Mouse (Mus musculus) erythroblast, adult 5-6 weeks (primary cell): ENCODE measurements around the gene Acacb. TPM values are rescaled to one million over a fixed set of nuclear protein-coding genes. Genes with fewer than 3 reads are reported as not detected.

Experiments used
- ATAC-seq: replicated peaks from 2 replicates; pipeline ENCODE4 v1.8.0; 2016; ENCODE audit warnings: moderate number of reproducible peaks, mild to moderate bottlenecking, moderate TSS enrichment, inconsistent platforms; ENCODE audit not compliant: poor library complexity, low FRiP score, severe bottlenecking
- total RNA-seq, 2 experiments: library from RNA; stranded (forward) in 1 of 2; stranded (reverse) in 1 of 2; fragments of 150-400 nt in 1 of 2; fragments of 200-764, 138-1000 nt in 1 of 2; gene quantifications; 2 replicates each; pipeline versions ENCODE4 v1.2.3 to v1.2.4; 2015 to 2017; ENCODE audit warnings: low replicate concordance in 2 of 2

Acacb gene
- total RNA-seq (2015; ENCODE audit: low replicate concordance): 0.21 TPM in 1 of 2 replicates, not detected in the other
- 0.14 TPM in 1 of 2 replicates, not detected in the other for total RNA-seq (2017; ENCODE audit: low replicate concordance)

DNA sequence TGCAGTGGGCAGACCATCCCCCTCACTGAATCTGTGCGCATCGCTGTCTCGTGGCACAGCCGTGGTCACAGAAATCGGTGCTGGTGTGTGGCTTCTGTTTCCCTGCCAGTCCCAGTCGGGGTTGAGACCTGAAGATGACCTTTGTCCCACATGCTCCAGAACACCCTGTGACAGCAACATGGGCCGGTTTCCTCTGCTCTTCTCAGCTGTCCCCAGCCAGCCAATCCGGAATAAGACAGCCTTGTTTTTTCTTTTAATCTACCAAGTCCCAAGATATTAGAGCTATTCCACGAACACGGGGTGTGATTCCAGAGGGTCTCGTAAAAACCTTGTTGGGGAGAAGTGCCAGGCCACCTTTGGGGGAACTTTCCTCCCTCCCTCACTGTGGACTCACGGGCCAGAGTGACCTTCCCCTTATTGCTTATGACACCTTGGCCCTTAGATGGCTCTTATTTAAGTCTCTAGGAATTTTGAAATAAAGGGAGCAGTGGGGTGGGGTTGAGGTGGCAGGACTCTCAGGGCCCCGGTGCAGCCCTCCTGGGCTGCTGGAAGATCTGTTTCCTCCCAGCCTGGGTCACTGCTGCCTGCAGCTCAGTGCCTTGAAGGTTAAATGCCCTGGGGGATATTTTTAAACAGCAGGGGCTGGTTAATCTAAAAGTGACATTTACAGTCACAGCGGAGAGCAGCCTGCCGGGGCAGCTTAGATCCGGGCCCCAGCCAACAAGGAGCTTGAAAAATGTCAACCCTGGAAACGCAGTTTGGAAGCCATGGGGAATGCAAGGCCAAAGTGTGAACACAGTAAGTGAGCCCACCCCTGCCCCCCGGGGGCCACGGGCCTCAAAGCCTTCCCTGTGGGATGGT lies at the start of gene Acacb:
Gene Acacb (plus strand): TSS at position 508 of the 861 bp plus-strand sequence.
- no peak for ATAC-seq

DNA sequence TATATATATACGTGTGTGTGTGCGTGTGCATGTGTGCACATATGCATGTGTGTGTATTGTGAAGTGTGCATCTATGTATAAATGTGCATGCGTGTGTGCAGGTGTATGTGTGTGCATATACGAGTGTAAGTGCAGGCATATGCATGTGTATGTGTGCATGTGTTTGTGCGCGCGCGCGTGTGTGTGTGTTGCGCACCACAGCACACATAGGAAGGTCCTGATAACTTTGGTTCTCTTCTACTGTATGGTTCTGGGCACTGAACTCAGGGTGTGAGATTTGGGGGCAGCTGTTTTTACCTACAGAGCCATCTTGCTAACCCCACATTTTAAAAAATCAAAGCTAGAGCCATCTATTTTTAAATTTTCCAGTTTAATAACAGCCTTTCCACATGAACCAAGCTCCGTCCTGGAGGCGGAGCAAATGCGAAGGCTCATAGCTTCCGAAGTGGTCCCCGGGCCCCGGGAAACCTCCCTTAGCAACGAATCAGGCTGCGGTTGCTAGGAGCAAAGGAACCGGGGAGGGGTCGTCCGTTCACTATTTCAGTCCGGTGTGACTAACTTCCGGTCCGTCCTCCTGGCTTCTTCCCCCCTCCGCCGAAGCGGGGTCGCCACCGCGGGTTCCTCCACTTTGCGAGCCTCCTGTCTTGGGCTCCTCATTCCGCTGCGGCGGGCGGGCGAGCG lies 46.5 kb upstream of the Acacb start:
- ATAC-seq: no peak

DNA sequence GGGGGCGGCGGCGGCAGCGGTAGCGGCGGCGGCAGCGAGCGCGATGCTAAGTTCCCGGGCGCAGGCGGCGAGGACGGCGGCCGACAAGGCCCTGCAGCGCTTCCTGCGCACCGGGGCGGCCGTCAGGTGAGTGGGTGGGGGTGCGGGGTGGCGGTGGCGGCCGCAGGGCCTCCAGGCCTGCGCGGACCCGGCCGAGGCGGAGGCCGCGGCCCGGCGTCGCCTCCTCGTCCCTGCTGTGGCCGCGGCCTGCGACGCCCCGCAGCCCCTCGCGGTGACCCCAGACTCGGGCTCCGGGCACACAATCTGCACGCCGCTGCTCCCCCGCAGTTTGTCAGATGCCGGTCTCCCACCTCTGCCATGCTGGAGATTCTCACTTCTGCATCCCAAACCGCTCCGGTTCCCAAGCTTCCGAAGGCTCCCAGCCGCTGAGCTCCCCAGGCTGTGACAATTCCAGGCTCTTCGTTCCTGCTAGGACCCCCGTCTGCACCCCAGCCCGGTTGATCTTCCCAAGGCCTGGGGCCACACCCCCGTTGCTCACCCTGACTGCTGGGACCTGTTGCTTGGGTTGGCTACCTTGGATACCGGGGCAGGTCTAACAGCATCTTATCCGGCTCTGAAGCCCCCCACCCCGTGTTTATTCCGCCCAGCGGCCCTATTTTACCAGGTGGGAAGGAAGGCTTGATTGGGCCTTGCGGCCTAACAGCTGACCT lies 45.8 kb upstream of the Acacb start:
- no peak for ATAC-seq

DNA sequence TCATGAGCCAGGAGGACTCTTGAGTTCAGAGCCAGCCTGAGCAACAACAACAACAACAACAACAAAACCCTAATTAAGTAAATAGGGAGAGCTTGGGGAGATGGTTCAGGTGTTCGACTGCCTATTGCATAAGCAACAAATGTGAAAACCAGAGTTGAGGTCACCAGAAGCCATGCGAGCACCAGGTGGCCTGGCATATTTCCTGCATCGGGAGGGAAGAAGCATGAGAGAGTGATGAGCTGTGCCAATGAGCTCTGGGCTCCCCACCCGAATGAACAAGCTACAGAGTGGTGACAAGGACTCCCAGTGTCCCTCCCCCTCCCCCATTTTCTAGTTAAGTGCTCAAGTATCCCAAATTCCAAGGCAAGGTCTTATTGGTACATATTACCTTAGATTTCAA lies 44.5 kb upstream of the Acacb start:
- no peak for ATAC-seq

DNA sequence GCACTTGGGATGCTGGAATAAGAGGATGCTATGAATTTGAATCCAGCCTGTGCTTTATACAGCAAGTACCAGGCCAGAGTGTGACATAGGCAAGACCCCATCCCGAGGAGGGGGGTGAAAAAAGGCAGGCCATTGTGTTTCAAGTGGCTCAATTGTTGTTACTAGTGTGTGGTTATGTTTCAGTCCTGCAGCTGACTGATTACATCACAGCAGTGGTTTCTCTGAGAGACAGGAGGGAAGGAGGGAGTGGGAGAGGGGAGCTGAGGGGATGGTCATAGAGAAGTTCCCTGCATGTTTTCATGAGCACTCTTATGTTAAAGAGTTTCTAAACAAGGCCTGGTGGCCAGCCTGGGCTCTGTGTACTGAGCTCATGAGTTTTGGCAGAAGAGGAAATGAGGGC lies 43.5 kb upstream of the Acacb start:
- ATAC-seq: no peak

DNA sequence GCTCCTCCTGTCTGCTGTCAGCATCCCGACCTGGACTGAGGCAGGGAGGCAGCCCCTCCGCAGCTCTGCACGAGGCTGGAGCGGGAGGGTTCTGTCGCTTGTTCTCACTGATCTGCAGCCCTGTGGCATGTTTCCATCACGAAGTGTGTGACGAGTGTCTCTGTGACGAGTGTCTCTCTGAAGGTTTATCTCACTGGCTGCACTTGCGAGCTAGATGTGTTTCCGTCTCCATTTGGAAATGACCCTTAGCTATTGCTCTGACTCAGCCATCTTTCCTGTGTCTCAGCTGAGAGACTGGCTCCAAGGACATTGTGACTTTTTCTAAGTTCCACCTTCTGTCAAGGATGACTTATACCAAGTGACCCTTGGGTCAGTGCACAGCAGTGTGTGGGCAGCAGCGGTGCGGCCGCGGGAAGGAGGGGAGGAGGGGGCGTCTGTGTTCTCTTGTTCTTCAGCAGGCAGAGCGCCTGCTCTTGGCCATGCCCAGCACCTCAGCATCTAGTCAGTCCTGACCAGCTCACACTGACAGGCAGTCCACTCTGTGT lies 39.9 kb upstream of the Acacb start:
- ATAC-seq: no peak

DNA sequence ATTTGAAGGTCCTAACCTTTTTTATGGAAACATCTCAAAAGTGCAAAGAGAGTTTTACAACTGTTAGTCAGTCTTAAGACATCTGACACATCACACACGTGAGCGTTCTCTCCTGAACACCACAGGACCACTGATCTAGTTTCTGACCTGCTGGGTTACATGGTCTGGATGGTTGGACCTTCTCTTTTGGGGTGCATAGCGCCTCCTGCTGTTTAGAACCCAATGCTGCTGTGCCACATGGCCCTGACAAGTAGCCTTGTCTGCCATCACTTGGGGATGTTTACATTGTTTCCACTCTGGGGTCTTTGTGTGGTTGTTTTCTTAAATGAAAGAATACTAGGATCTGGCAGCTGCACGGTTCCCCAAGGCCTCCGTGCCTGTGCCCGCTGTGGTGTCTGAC lies 33.0 kb upstream of the Acacb start:
- no peak for ATAC-seq

DNA sequence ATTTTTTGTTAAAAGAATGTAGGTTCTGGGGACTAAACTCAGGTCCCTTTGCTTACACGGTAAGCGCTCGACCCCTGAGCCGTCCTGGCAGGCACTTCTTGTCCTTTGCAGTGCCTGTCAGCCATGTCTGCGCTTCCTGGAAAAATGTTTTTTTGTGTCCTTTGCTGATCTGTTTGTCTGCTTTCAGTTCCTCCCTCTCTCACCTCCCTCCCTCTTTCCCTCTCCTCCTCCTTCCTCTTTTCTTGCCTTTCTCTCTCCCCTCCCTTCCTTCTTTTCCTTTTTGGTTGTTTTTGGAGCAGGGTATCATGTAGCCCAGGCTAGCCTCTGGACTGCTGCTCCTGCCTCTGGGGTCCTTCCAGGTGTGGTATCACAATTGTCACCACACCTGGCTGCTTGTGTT lies 31.3 kb upstream of the Acacb start:
- ATAC-seq: no peak

DNA sequence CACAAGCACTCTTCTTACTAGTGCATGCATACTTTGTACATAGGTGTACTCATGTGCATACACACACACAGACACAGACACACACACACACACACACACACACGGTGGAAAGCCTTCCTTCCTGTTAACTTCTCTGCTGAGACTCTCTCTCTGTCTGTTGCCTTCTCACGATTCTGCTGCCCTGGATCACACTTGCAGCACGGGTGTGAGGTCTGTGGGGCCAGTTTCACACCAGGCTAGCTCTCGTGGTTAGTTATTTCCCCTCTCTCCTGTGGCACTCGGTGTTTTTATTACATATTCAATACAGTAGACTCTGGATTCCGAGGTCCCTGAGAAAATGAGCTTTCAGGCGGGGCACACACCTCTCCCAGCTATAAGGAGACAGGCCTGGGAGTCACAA lies 29.7 kb upstream of the Acacb start:
- no peak for ATAC-seq

DNA sequence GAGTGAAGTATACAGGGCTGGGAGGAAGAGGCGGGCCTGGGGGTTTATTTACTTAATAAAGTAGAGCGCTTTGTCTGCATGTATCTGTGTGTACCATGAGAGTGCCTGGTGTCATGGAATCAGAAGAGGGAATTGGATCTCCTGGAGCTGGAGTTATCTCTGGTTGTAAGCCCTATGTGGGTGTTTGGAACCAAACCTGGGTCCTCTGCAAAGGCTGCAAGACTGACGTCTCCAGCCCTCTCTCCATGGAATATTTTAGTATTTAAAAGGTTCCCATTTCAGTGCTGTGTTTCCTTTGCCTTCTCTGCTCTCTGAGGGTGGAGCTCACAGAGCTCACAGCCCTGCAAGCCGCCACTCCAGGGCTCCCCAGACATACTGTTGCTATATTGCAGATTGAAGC lies 26.5 kb upstream of the Acacb start:
- no peak for ATAC-seq

DNA sequence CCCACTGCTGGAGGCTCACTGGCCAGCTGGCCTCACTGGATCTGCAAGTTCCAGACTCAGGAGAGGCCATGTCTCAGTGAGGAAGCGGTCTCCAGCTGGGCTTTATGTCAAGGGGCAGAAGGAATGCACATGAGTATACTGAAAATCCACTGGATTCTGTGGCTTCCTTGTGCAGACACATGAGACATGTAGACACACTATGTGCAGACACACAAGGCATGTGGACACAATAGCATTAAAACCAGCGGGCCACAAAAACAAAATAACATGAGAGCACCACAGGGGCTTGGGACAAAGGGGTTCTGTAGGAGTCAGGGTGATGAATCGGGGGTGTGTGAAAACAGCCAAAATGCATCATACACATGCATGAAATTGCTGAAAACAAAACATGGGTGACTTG lies 20.3 kb upstream of the Acacb start:
- no peak for ATAC-seq

DNA sequence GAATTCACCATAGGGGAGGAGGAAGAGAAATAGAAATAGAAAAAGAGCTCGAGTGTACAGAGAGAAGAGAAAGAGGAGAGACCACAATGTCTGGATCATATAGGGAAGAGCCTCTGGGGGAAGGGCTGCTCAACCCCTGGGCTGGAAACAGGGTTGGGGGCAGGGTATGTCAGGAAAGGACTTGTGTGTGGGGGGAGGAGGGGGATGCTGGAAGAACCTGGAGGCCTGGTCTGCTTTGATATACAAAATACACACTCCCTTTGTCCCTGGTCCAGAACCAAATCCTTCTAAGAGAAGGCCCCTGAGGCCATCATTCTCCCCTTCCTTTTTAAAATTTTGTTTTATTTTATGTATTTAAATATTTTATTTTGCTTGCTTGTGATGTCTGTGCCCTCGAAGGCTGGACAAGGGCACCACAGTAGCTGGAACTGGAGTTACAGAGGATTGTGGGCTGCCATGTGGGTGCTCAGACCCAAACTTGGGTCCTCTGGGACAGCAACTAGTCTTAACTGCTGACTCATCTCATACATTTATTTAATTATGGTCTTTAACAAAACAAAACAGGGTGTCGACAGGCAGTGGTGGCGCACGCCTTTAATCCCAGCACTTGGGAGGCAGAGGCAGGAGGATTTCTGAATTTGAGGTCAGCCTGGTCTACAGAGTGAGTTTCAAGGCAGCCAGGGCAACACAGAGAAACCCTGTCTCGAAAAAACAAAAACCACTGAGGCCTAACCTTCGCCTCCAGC lies 19.7 kb upstream of the Acacb start:
- no peak for ATAC-seq

DNA sequence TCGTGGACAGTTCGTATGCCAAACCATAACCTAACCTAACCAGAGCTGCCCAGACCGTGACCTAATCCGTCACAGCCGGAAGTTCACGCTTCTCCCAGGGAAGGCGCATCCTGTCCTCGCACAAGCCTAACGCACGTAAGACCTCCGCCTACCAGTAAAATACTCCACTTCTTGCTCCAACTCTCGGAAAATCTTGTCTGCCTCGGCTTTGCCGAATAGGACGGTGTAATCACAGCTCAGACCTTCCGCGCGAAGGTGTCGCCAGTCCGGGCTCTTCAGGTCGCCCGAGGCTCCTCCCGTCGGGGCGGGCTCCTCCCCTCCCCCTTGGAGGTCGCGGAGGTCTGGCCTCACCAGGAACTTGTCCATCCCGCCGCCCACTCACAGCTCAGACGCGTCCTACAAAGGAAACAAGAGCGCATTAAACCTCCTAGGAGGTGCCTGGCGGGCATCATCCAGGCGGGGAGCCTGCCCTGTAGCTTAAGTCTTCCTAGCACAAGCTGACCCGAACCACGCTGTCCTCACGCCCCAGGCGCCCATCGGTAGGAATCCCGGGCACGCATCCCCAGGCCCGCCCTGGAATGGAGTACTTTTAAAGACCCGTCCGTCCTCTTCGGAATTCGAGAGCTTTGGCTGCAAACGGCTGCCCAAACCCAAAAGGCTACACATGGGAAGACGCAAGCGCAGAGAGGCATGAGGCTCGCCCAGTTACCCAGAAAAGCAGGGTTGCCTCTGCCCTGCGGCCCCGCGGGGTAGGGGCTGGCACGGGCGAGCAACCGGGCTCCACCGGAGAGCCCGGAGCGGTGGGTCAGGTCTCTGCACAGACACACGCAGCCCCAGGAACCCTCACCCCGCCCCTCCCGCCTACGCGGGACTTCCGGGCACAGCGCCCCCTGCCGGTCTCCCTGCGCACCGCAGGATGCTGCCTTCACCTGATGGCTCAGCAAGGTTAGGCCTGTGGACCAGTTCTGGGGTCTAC lies 18.7 kb upstream of the Acacb start, which contains the start of gene Alkbh2:
Gene Alkbh2 (minus strand): TSS at position 845 of the 976 bp plus-strand sequence.
- ATAC-seq: peak; percentile 52

DNA sequence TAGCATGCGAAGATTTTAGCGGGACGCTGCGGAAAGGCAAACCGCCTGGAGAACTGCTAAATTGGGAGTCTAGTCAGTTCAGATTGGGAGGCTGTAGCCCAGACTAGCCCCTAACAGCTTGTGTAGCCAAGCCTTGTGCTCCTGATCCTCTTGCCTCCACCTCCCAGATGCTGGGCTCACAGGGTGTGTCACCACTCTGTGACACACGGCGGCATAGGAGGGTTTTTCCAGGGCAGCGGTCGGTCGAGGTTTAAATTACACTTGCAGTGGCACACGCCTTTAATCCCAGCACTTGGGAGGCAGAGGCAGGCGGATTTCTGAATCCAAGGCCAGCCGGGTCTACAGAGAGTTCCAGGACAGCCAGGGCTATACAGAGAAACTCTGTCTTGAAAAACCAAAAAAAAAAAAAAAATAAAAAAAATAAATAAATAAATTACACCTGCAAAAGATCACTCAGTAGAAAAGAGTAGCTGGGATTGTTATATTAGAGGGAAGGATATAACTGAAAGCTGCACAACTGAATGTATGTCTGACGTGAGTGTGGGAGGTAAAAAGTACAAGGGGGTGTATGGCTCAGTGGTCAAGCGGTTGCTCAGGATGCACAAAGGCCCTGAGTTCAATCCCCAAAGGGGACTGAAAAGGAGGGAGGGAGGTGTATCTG lies 16.7 kb upstream of the Acacb start:
- ATAC-seq: no peak

DNA sequence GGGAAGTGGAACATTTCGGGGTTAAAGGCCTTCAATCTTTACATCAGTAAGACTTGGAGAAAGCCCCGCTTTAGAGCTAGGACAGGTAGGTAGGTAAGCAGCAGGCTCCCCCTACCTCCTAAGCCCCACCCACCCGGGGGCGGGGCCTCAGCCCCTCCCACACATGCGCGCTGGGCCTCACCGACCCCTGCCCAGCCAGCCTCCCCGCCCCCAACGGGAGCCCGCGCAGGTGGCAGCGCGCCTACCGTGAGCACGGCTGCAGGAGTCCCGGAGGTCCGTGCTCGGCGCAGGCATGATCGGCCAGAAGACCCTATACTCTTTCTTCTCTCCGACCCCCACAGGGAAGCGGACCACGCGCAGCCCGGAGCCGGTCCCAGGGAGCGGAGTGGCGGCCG lies 16.1 kb upstream of the Acacb start, which contains the start of gene Ung:
Gene Ung (plus strand): TSS at position 176 of the 395 bp plus-strand sequence.
- no peak for ATAC-seq

DNA sequence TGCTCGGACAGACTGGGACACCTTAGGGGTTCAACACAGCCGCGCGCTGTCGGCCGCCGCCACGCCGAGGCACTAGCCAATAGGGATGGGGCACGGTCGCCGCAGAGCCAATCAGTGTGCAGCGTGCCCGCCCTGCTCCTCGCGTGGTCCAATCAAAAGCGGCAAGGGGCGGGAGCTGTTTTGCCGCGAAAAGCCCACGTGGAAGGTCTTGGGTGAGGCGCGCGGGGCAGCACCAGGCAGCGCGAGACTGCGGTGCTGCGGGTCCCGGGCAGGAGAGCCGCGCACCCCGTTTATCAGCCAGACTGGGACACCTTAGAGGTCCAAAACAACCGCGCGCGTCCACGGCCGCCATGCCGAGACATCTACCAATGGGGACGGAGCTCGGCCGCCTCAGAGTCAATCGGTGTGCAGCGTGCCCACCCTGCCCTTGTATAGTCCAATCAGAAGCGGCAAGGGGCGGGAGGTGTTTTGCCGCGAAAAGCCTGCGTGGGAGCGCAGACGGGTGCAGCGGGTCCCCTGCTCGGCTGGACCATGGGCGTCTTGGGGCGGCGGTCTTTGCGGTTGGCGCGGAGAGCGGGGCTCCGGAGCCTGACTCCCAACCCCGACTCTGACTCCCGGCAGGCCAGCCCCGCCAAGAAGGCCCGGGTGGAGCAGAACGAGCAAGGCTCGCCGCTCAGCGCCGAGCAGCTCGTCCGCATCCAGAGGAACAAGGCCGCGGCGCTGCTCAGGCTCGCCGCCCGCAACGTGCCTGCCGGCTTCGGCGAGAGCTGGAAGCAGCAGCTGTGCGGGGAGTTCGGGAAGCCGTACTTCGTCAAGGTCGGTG lies 15.4 kb upstream of the Acacb start:
- peak; percentile 87 for ATAC-seq

DNA sequence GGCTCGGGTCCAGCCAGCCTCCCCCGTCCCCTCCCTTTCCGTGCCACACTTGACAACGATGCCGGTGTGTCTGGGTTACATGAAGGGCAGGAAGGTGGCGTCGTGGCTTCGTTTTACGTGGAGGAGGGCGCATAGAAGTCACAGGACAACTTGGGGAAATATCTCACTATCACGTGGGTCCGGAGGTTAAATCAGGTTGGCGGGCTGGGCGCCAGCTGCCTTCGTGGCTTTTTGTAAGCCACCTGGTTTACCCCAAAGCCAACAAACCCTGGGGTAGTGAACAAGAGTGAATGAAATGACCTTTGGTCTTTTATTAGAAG lies 14.9 kb upstream of the Acacb start:
- ATAC-seq: no peak
